8 mouse cellular contexts compared by ENCODE assay signal in the genomic region with DNA sequence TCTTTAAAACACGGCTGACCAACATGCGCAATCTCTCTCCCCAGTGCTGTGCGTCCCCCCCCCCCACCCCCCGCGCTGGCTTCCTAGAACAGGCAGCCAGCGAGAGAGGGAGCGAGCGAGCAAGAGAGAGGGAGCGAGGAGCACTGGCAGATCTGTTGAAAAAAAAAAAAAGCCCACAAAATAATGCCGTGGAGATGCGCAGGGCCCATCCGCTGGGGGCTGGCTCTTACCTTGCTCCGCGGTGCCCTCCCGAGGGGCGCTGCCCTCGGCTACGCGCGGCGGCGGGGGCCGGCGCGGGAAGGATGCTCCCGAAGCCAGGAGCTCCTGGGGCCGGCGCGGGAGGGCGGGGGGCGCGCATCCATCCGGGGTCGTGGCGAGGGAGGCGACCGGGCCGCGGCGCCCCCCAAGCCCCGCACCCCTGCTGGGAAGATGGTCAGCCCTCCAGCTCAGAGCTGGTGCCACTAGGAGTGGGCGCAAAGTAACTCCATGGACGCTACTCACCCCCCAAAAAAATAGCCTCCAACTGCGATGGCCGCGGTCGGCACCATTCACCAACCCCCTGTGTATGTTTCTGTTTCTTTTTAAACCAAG. TPM values are rescaled to one million over a fixed set of nuclear protein-coding genes. Genes with fewer than 3 reads are reported as not detected.
DNase-seq lines count a peak whose midpoint lies in the region; ATAC-seq and TF ChIP-seq lines count a peak whose summit lies in the region.

A gene (minus strand): TSS at position 573 of the 591 bp plus-strand sequence.

- H3K9ac ChIP-seq in ES-Bruce4 (ENCODE audit: low read depth, poor library complexity, severe bottlenecking) = peak within 1 kb of the TSS; percentile 78
- peak within 1 kb of the TSS; percentile 91 for H3K9ac ChIP-seq in lung, embryonic 16.5 days (ENCODE audit: low read length)

- ATAC-seq in cerebellum, adult (ENCODE audit: insufficient number of reproducible peaks, low FRiP score, low TSS enrichment) = peak; percentile 29; the same call in 1 of the 2 replicates
- ATAC-seq in lung, embryonic 16.5 days (ENCODE audit: low read depth) = peak; percentile 18; the same call in 1 of the 2 replicates

- no peak for TF ChIP-seq CTCF in ES-Bruce4 (IDR thresholded peaks at IDR 0.05; ENCODE audit: low read depth, low read length)

- peak within 1 kb of the TSS; percentile 82 for H3K4me3 ChIP-seq in ES-Bruce4 (ENCODE audit: low read depth, low read length)
- peak within 1 kb of the TSS; percentile 76 for H3K4me3 ChIP-seq in hindbrain, embryonic 10.5 days
- peak within 1 kb of the TSS; percentile 72 for H3K4me3 ChIP-seq in lung, embryonic 16.5 days (ENCODE audit: low read length)

- H3K9me3 ChIP-seq in ES-Bruce4 (replicated peaks; ENCODE audit: control insufficient read depth, insufficient read depth, low read length, poor library complexity, severe bottlenecking) = no peaks in the 10 kb centered on the region
- no peaks in the 10 kb centered on the region for H3K9me3 ChIP-seq in hindbrain, embryonic 10.5 days
- no peaks in the 10 kb centered on the region for H3K9me3 ChIP-seq in lung, embryonic 16.5 days (ENCODE audit: control insufficient read depth, low read length)

- TF ChIP-seq POLR2A in ES-Bruce4 (IDR thresholded peaks at IDR 0.05; ENCODE audit: insufficient read depth, low read length) = no peak

- no peaks in the 10 kb centered on the region for H3K36me3 ChIP-seq in ES-Bruce4 (ENCODE audit: control insufficient read depth, insufficient read depth, low read length, poor library complexity, severe bottlenecking)
- H3K36me3 ChIP-seq in hindbrain, embryonic 10.5 days = no peaks in the 10 kb centered on the region
- no peaks in the 10 kb centered on the region for H3K36me3 ChIP-seq in lung, embryonic 16.5 days (ENCODE audit: control insufficient read depth, insufficient read depth, low read length)

- WGBS in hindbrain, embryonic 10.5 days = under 1% methylated on average over 47 of the region's 47 CpGs
- WGBS in lung, embryonic 16.5 days = 0% methylated on average over 38 of the region's 47 CpGs

- H3K4me1 ChIP-seq in ES-Bruce4 (ENCODE audit: control insufficient read depth, insufficient read depth, low read length) = no peaks in the 10 kb centered on the region
- H3K4me1 ChIP-seq in hindbrain, embryonic 10.5 days (replicated peaks) = peaks cover 57% of the 10 kb centered on the region
- H3K4me1 ChIP-seq in lung, embryonic 16.5 days (replicated peaks; ENCODE audit: control insufficient read depth, insufficient read depth, low read length) = peaks cover 16% of the 10 kb centered on the region

- peak in 1 of 2 experiments; percentile 53 for DNase-seq in frontal cortex, adult 2 months (ENCODE audit: extremely low spot score in 1 of 2, low spot score in 1 of 2)
- peak; percentile 58 for DNase-seq in hindbrain, embryonic 10.5 days (ENCODE audit: low spot score)
- peak; percentile 40 to 60 for DNase-seq in layer of hippocampus, postnatal 10 days (ENCODE audit: low spot score in 2 of 2)
- peak; percentile 38 for DNase-seq in ovary, postnatal 14 days (ENCODE audit: low spot score)
- DNase-seq in thymus, postnatal 0 days (ENCODE audit: low spot score) = peak; percentile 54

- H3K4me2 ChIP-seq in lung, embryonic 16.5 days (ENCODE audit: low read depth, low read length) = peak within 1 kb of the TSS; percentile 98

- no peaks in the 10 kb centered on the region for H3K27me3 ChIP-seq in ES-Bruce4 (ENCODE audit: control insufficient read depth, insufficient read depth, low read length, poor library complexity, severe bottlenecking)
- H3K27me3 ChIP-seq in hindbrain, embryonic 10.5 days (ENCODE audit: insufficient read depth, poor library complexity, severe bottlenecking) = peaks cover 51% of the 10 kb centered on the region
- H3K27me3 ChIP-seq in lung, embryonic 16.5 days (ENCODE audit: control insufficient read depth, insufficient read depth, low read depth, low read length) = no peaks in the 10 kb centered on the region

- TF ChIP-seq EP300 in ES-Bruce4 (IDR thresholded peaks at IDR 0.05; ENCODE audit: insufficient read depth, low read depth, low read length) = no peak

- H3K27ac ChIP-seq in ES-Bruce4 (ENCODE audit: insufficient read depth, low read length) = peak within 1 kb of the TSS; percentile 35
- H3K27ac ChIP-seq in hindbrain, embryonic 10.5 days = peak within 1 kb of the TSS; percentile 80
- peak within 1 kb of the TSS; percentile 95 for H3K27ac ChIP-seq in lung, embryonic 16.5 days (ENCODE audit: low read length)

RNA-seq across cellular contexts. Expression of the gene that starts here (rescaled TPM):
- 9.6 and 10.1 TPM in 2 replicates for polyA plus RNA-seq in ES-Bruce4 (2011; ENCODE audit: insufficient read depth, insufficient read length, low read depth, missing spikeins)
- 18.3 and 20.0 TPM in 2 replicates for polyA plus RNA-seq in frontal cortex, adult 2 months (2012; rRNA removed)
- polyA plus RNA-seq in hindbrain, embryonic 10.5 days (2016; fragmentation: Nextera tagmentation; extraction: Ambion mirVana) = 0.35 and 0.39 TPM in 2 replicates
- 1 to 10 TPM; 8.3 to 8.7 TPM for total RNA-seq in layer of hippocampus, postnatal 10 days (2021)
- 2.8 and 2.9 TPM in 2 replicates for polyA plus RNA-seq in lung, embryonic 16.5 days (2015; fragmentation: Nextera tagmentation; extraction: Ambion mirVana)
- polyA plus RNA-seq in thymus, postnatal 0 days (2015; fragmentation: Nextera tagmentation; extraction: Ambion mirVana) = 6.8 TPM in 2 replicates

Comparison
In these comparisons a context has a peak if more than half of its experiments do, and no peak if none do; other contexts are left out.
1. Peak in DNase-seq, H3K4me3 ChIP-seq and H3K27ac ChIP-seq in hindbrain, embryonic 10.5 days; RNA of the gene not detected or under 1 TPM.
2. H3K27ac ChIP-seq: peak in every context shown above with its lines; median percentile 95 in lung, embryonic 16.5 days; 80 in hindbrain, embryonic 10.5 days; 35 in ES-Bruce4.